Mouse (Mus musculus) CH12.LX (cell line): ENCODE results near the gene Olfr910. TPM values are rescaled to one million over a fixed set of nuclear protein-coding genes. Genes with fewer than 3 reads are reported as not detected.

Experiments
- DNase-seq: peaks from one replicate; pipeline ENCODE4 v3.0.0-alpha.2; 2013; ENCODE audit errors: extremely low read depth
- H3K27ac ChIP-seq: 2 replicates; pipeline ENCODE4 v1.5.1; 2012; ENCODE audit warnings: low read depth, mild to moderate bottlenecking, control low read depth, moderate library complexity; ENCODE audit not compliant: insufficient read depth
- H3K27me3 ChIP-seq: replicated peaks from 2 replicates; pipeline ENCODE3; 2012; ENCODE audit warnings: inconsistent platforms
- H3K36me3 ChIP-seq, 2 experiments: replicated peaks in 1 of 2; 2 replicates each; pipeline versions ENCODE3 to v1.6.1; 2012; ENCODE audit warnings: inconsistent platforms in 1 of 2, low read length in 1 of 2, mild to moderate bottlenecking in 1 of 2, mixed read lengths in 1 of 2, moderate library complexity in 1 of 2; ENCODE audit not compliant: control insufficient read depth in 1 of 2, insufficient read depth in 1 of 2
- H3K4me1 ChIP-seq, 2 experiments: 2 replicates each; pipeline ENCODE4 v1.6.1; 2012; ENCODE audit warnings: inconsistent platforms in 1 of 2, moderate library complexity in 1 of 2; ENCODE audit not compliant: insufficient read depth in 2 of 2, control insufficient read depth in 1 of 2
- H3K4me2 ChIP-seq: 2 replicates; pipeline ENCODE4 v1.6.1; 2012; ENCODE audit warnings: low read depth, mild to moderate bottlenecking, control low read depth; ENCODE audit not compliant: poor library complexity, insufficient read depth, severe bottlenecking
- H3K4me3 ChIP-seq, 3 experiments: fragments of 150-350 bp in 1 of 3; sonication (generic) in 1 of 3; replicated peaks in 1 of 3; 2 replicates each; pipeline versions ENCODE3 to v1.5.1; 2011 to 2012; ENCODE audit warnings: low read depth in 2 of 3, low read length in 2 of 3, mild to moderate bottlenecking in 2 of 3, moderate library complexity in 2 of 3, control low read depth in 1 of 3, improper control_type of control experiment in 1 of 3, inconsistent platforms in 1 of 3, mixed read lengths in 1 of 3; ENCODE audit not compliant: poor library complexity in 1 of 3
- H3K79me2 ChIP-seq: replicated peaks from 2 replicates; pipeline ENCODE4 v1.6.1; 2012; ENCODE audit warnings: mild to moderate bottlenecking, moderate library complexity; ENCODE audit not compliant: control insufficient read depth, poor library complexity, insufficient read depth, severe bottlenecking; ENCODE audit errors: extremely low read depth
- H3K9ac ChIP-seq: 2 replicates; pipeline ENCODE4 v1.6.1; 2012; ENCODE audit warnings: low read depth, mild to moderate bottlenecking, control low read depth, moderate library complexity; ENCODE audit not compliant: insufficient read depth
- H3K9me3 ChIP-seq: replicated peaks from 2 replicates; pipeline ENCODE3; 2012; ENCODE audit warnings: low read length, inconsistent platforms, mixed read lengths
- BHLHE40 ChIP-seq: IDR thresholded peaks from 2 replicates; pipeline ENCODE4 v1.6.1; 2011; ENCODE audit warnings: mild to moderate bottlenecking, low read depth, low read length, improper control_type of control experiment
- CHD1 ChIP-seq: IDR thresholded peaks from 2 replicates; pipeline ENCODE4 v1.6.1; 2012; ENCODE audit warnings: low read depth, low read length, improper control_type of control experiment, inconsistent platforms
- E2F4 ChIP-seq: IDR thresholded peaks from 2 replicates; pipeline ENCODE4 v1.6.1; 2011; ENCODE audit warnings: low read depth, low read length, improper control_type of control experiment; ENCODE audit not compliant: insufficient replicate concordance
- ELF1 ChIP-seq: IDR thresholded peaks from 2 replicates; pipeline ENCODE4 v1.6.1; 2014; ENCODE audit warnings: low read depth, mild to moderate bottlenecking, inconsistent platforms, low read length, improper control_type of control experiment
- EP300 ChIP-seq: IDR thresholded peaks from 2 replicates; pipeline ENCODE4 v1.6.1; 2011; ENCODE audit warnings: low read length, improper control_type of control experiment
- ETS1 ChIP-seq: conservative IDR thresholded peaks from 2 replicates; pipeline ENCODE4 v1.6.1; 2012; ENCODE audit warnings: low read depth, mild to moderate bottlenecking, inconsistent platforms, low read length, improper control_type of control experiment, moderate library complexity
- GABPA ChIP-seq: IDR thresholded peaks from 2 replicates; pipeline ENCODE4 v1.6.1; 2012; ENCODE audit warnings: low read depth, low read length, improper control_type of control experiment, inconsistent platforms; ENCODE audit not compliant: insufficient replicate concordance
- HCFC1 ChIP-seq: IDR thresholded peaks from 2 replicates; pipeline ENCODE4 v1.6.1; 2012; ENCODE audit warnings: low read depth, mild to moderate bottlenecking, inconsistent platforms, low read length, improper control_type of control experiment
- IRF4 ChIP-seq: IDR thresholded peaks from 2 replicates; pipeline ENCODE4 v1.6.1; 2014; ENCODE audit warnings: low read depth, mild to moderate bottlenecking, inconsistent platforms, low read length, improper control_type of control experiment
- JUND ChIP-seq: conservative IDR thresholded peaks from 2 replicates; pipeline ENCODE4 v1.6.1; 2011; ENCODE audit warnings: low read depth, low read length, improper control_type of control experiment
- KAT2A ChIP-seq: IDR thresholded peaks from 2 replicates; pipeline ENCODE4 v1.6.1; 2012; ENCODE audit warnings: low read length, improper control_type of control experiment, inconsistent platforms; ENCODE audit not compliant: insufficient replicate concordance
- MAFK ChIP-seq: IDR thresholded peaks from 2 replicates; pipeline ENCODE4 v1.6.1; 2011; ENCODE audit warnings: low read length, improper control_type of control experiment; ENCODE audit not compliant: insufficient replicate concordance
- MEF2A ChIP-seq: IDR thresholded peaks from 2 replicates; pipeline ENCODE4 v1.6.1; 2014; ENCODE audit warnings: low read depth, mild to moderate bottlenecking, inconsistent platforms, low read length, improper control_type of control experiment, borderline replicate concordance
- MYC ChIP-seq: IDR thresholded peaks from 2 replicates; pipeline ENCODE4 v1.6.1; 2011; ENCODE audit warnings: low read depth, mild to moderate bottlenecking, improper control_type of control experiment, low read length
- NELFE ChIP-seq: IDR thresholded peaks from 2 replicates; pipeline ENCODE4 v1.6.1; 2011; ENCODE audit warnings: low read depth, low read length, improper control_type of control experiment
- NRF1 ChIP-seq: IDR thresholded peaks from 2 replicates; pipeline ENCODE4 v1.6.1; 2014; ENCODE audit warnings: low read depth, mild to moderate bottlenecking, inconsistent platforms, low read length, improper control_type of control experiment, moderate library complexity
- RAD21 ChIP-seq: IDR thresholded peaks from 2 replicates; pipeline ENCODE4 v1.6.1; 2011; ENCODE audit warnings: low read depth, mild to moderate bottlenecking, low read length, improper control_type of control experiment, moderate library complexity
- RCOR1 ChIP-seq: conservative IDR thresholded peaks from 2 replicates; pipeline ENCODE4 v1.6.1; 2012; ENCODE audit warnings: low read depth, mild to moderate bottlenecking, inconsistent platforms, low read length, improper control_type of control experiment
- SIN3A ChIP-seq: IDR thresholded peaks from 2 replicates; pipeline ENCODE4 v1.6.1; 2012; ENCODE audit warnings: low read length, improper control_type of control experiment, inconsistent platforms
- SMC3 ChIP-seq: IDR thresholded peaks from 2 replicates; pipeline ENCODE4 v1.6.1; 2011; ENCODE audit warnings: low read depth, low read length, improper control_type of control experiment
- TBP ChIP-seq: conservative IDR thresholded peaks from 2 replicates; pipeline ENCODE4 v1.6.1; 2011; ENCODE audit warnings: low read depth, low read length, improper control_type of control experiment
- UBTF ChIP-seq: IDR thresholded peaks from 2 replicates; pipeline ENCODE4 v1.6.1; 2012; ENCODE audit warnings: low read depth, mild to moderate bottlenecking, inconsistent platforms, low read length, improper control_type of control experiment, moderate library complexity
- USF1 ChIP-seq: IDR thresholded peaks from 2 replicates; pipeline ENCODE4 v1.6.1; 2014; ENCODE audit warnings: low read depth, mild to moderate bottlenecking, inconsistent platforms, low read length, improper control_type of control experiment
- ZC3H11A ChIP-seq: IDR thresholded peaks from 2 replicates; pipeline ENCODE4 v1.6.1; 2012; ENCODE audit warnings: low read depth, mild to moderate bottlenecking, inconsistent platforms, low read length, improper control_type of control experiment
- ZMIZ1 ChIP-seq: IDR thresholded peaks from 2 replicates; pipeline ENCODE4 v1.6.1; 2012; ENCODE audit warnings: low read depth, mild to moderate bottlenecking, inconsistent platforms, low read length, improper control_type of control experiment
- dilution Hi-C: fragments of 300-500 bp; cut with MboI; formaldehyde crosslinking; loops from 2 replicates; pipeline ENCODE4 v1.14.3; 2020; ENCODE audit warnings: low sequenced_read_pairs; ENCODE audit not compliant: extremely low pct_unique_long_range_greater_than_20kb, extremely low pct_ligation_motif_present
- in situ Hi-C: fragments of 300-500 bp; cut with MboI; formaldehyde crosslinking; loops from 3 replicates; pipeline ENCODE4 v1.14.3; 2019; ENCODE audit warnings: low sequenced_read_pairs, low pct_ligation_motif_present, low pct_unique_long_range_greater_than_20kb, mixed read lengths
- polyA plus RNA-seq: library from polyadenylated mRNA; unstranded; fragments of >175 nt; gene quantifications from 2 replicates; pipeline ENCODE4 v1.2.1, GENCODE M21; 2012; ENCODE audit warnings: low read depth; ENCODE audit not compliant: insufficient read length
- total RNA-seq, 2 experiments: library from RNA; depleted of rRNA; stranded (reverse); fragments of 300-350 nt in 1 of 2; fragments of >200 nt in 1 of 2; gene quantifications; 2 replicates each; pipeline ENCODE4 v1.2.3; 2012 to 2014

Olfr910 gene
- total and polyA plus RNA-seq, 3 experiments = not detected

DNA sequence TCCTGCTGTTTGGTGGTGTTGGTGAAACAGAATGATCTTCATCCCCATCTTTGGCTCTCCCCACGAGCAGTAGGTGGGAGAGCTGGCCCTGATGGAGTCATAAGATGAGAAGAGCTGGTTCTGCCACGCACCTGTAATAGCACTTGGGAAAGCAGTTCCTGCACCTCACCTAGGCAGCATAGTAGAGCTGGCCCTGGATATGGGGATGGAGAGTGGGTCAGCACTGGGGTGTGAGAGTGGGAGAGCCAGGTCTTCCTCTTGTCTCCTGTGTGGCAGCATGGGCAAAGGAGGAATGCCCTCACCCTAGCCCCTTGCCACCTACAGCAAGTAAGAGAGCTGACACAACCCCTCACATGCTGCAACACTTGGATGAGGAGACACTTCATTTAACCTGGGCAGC, 25.3 kb upstream of the Olfr910 start:
- dilution Hi-C loops (no loop called here), in situ Hi-C loops (no loop called here)

DNA sequence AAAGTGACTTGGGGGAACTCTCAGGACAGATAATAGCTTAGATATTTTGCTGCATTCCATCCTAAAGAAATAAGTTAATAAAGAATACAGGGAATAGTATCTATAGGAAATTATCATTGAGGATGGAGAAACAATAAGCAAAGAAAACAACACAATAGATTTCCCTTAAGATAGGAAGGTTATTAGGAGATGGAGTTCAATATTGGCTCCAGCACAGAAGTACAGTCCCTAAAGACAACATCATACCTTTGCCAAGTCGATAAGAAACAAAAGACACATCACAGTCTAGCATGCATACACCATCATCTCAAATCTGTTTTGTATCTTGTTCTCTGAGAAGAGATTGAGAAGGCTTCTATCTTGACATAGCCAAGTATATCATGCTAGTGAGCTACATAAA, 16.4 kb upstream of the Olfr910 start, which contains the start of gene Olfr911-ps1:
Olfr911-ps1 (plus strand) TSS at position 301 of the 400 bp plus-strand sequence.
- H3K27ac ChIP-seq = no peak within 1 kb of the TSS
- H3K4me3 ChIP-seq = no peak within 1 kb of the TSS
- no peaks in the 10 kb centered on the region for H3K36me3 ChIP-seq
- no peak within 1 kb of the TSS for H3K4me2 ChIP-seq
- TF ChIP-seq EP300 (no peak), ELF1 (no peak), KAT2A (no peak), E2F4 (no peak), BHLHE40 (no peak), MEF2A (no peak), UBTF (no peak), HCFC1 (no peak), NELFE (no peak), GABPA (no peak), SMC3 (no peak), TBP (no peak)
- no peaks in the 10 kb centered on the region for H3K79me2 ChIP-seq
- no peaks in the 10 kb centered on the region for H3K9me3 ChIP-seq
- in situ Hi-C loops (no loop called here), dilution Hi-C loops (no loop called here)
- H3K27me3 ChIP-seq = no peaks in the 10 kb centered on the region
- H3K4me1 ChIP-seq = no peaks in the 10 kb centered on the region
- no peak within 1 kb of the TSS for H3K9ac ChIP-seq
- no peak for DNase-seq

More for the DNA sequence above, 25.3 kb upstream of the Olfr910 start:
- H3K4me1 ChIP-seq = no peaks in the 10 kb centered on the region
- H3K27me3 ChIP-seq = no peaks in the 10 kb centered on the region
- H3K27ac ChIP-seq = no peak overlapping the region
- H3K9me3 ChIP-seq = no peaks in the 10 kb centered on the region
- DNase-seq = no peak
- no peak overlapping the region for H3K9ac ChIP-seq
- H3K79me2 ChIP-seq = no peaks in the 10 kb centered on the region
- no peak for TF ChIP-seq MAFK
- no peak for TF ChIP-seq HCFC1
- TF ChIP-seq MYC = no peak
- TF ChIP-seq ZC3H11A = no peak
- no peak for TF ChIP-seq ZMIZ1
- TF ChIP-seq RCOR1 = no peak
- no peak for TF ChIP-seq ETS1
- no peak for TF ChIP-seq USF1
- TF ChIP-seq RAD21 = no peak
- TF ChIP-seq NRF1 = no peak
- no peak for TF ChIP-seq CHD1
- no peak for TF ChIP-seq IRF4
- TF ChIP-seq SIN3A = no peak
- TF ChIP-seq GABPA = no peak
- TF ChIP-seq NELFE = no peak
- TF ChIP-seq JUND = no peak
- H3K36me3 ChIP-seq = no peaks in the 10 kb centered on the region
- H3K4me2 ChIP-seq = no peak overlapping the region
- no peak overlapping the region for H3K4me3 ChIP-seq
